Mouse (Mus musculus) thymus, postnatal 0 days (tissue): ENCODE measurements at regions not wholly inside any gene's neighbourhood (a gene's known extent, or its start where the extent isn't known, plus 50 kb on each side); places are given as distances from the start of the nearest gene placed in this dataset.
A peak's percentile ranks its signal among the peaks of the same experiment; 100 is the strongest.

Experiments
- DNase-seq: peaks from one replicate; pipeline ENCODE4 v3.0.0-alpha.2; 2015; ENCODE audit warnings: low spot score

DNA sequence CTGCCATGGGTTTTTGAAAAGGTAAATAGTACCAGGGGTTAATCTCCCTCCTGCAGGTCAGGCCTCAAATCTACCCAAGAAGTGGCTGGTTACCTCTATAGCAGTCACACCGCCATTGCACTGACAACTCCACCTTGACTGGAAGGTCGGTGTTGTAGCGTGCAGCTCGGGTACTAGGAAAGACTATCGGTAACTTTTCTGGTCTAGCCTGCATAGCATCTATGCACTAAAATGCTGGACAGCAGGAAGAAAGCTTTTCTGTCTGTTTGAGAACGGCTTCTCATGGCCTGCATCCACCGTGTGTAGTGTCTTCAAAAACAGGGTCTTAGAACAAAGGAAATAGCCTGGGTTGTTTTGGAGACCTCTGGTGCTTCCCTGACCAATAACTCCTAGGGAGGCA is 88.8 kb downstream of the Bms1 start:
- DNase-seq, result no peak

DNA sequence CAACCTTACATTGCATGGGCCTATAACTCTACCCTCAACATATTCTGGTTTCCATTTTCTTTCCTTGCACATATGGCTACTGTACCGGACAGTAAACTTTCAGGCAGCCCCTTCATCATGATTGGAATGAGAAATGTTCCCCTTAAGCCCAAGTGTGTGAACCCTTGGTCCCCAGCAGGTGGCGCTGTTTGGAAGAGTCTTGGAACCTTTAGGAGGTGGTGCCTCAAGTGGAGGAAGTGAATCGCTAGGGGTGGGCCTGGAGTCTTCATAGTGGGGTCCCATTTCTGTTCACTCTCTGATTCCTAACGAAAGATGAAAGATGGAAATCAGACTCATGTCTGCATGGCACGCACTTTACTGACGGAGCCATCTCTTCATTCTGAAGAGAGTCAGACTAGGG is 91.8 kb downstream of the Bms1 start:
- peak; percentile 28 for DNase-seq

DNA sequence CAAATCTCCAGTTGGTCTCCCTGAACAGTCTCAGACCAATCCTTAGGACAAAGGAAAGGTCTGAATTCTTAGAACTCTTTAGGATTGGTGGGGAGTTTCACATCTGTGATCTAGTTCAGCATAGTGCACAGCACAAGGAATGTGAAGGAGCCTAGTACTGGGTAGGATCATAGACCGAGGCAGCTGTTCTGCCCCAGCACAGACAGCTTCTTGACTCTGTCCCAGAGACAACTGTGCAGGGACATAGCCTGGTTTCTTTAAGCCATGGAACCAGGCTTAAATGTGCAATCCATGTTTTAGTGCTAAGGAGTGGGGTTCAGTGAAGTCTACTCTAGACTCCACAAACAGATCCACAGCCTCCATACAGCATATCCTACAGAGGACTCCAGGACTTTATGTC is 93.6 kb downstream of the Bms1 start:
- DNase-seq, result no peak

DNA sequence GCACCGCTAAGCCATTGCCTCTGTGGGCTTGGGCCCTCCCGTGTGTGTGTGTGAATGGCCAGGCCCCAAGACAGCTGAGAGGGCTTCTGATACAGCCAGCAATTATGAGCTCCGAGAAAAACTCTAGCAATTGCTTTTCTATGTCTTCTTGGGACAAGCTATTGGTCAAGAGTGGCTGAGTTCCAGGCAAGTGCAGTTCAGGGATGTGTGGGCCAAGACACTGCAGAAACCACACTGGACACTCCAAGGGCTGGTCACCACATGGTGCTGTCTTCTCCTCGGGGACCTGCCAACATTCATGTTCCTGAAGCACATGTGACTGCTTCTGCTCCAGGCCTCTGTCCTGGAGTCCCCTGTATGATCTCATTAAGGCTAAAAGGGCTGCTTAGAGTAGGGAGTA is 94.7 kb downstream of the Bms1 start:
- no peak for DNase-seq

DNA sequence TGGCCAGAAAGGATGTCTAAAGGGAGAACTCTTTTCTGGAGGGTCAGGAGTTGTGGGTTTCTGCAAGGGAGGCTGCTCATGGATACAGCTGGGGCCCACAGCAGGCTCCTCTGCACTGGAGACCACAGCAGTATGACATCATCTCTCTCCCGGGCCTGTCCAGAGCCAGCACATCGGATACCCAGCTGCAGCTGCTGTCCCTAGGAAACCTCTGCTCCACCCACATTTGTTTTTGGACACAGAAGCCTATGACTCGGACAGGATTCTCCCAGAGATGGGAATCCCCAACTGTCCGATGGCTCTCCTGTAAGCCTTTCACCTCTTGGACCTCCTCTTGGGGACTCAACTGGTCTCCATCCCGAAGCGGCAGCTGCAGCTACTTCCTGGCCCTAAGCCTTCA is 96.2 kb downstream of the Bms1 start:
- DNase-seq, result no peak

DNA sequence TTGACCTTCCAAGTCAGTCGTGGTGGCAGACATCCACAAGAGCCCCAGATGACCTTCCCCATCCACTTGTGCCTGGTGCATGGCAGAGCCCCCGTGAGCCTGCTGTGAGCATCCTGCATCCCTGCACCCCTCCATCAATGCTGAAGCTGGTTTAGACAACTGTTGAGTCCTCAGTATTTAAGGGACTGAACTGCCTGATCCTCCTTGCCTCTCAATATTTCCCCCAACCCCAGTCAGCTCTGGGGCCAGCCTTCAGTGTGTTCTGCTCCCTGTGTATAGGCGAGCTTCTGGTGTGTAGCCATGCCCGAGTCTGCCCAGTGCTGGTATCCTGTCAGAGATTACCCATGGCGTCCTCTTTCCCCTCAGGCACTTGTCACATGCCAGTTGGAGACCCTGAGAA is 96.6 kb downstream of the Bms1 start:
- no peak for DNase-seq

DNA sequence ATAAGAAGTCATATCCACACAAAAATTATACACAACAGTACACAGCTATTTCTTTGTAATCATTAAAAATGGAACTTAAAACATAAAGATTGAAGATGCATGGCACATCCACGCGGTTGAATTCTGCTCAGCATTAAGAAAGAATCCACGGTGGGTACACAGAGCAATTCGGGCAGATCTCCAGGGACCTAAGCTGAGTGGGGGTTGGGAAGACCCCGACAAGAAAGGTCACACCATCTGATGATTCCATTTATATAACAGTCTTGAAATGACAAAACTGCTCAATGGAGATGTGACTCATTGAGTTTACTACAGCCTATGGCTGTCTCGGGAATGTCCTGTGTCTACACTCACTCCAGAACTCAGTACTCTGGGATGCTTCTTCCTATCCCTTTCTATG is 97.2 kb downstream of the Bms1 start:
- no peak for DNase-seq

DNA sequence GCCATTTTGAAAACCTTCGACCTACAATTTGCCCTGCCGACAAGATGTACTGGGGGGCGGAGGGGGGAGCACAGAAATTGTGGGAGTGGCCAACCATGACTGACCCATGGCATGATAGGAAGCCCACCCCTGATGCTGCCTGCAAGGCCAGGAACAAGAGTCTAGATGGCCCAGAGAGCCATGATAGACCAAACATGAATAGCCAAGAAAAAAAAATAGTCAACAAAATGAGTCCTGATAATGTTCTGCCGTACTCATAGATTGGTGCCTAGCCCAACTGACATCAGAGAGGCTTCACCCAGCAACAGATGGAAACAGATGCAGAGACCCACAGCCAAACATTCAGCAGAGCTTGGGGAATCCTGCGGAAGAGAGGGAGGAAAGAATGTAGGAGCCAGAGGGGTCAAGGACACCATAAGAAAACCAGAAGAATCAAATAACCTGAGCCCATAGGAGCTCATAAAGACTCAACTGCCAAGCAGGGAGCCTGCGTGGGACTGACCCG is 99.2 kb downstream of the Bms1 start:
- no peak for DNase-seq

DNA sequence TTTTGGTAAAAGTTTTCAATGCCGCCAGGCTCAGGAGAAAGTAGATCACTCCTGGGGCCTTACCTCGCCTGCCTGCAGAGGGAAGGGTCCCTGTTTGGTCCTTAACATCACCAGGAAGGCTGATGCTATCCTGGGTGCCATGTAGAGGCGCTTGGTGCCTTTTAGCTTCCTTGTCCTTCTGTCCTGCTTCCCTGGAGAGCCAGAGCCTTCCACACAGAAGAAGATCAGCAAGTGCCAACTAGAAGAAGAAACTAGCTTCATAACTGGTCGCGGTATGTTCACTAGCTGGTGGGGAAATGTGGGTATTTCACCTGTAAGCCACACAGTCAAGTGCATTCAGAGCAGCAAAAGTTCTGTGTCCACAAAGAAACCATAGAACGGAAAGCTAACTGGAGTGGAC is 103.4 kb downstream of the Bms1 start:
- no peak for DNase-seq

DNA sequence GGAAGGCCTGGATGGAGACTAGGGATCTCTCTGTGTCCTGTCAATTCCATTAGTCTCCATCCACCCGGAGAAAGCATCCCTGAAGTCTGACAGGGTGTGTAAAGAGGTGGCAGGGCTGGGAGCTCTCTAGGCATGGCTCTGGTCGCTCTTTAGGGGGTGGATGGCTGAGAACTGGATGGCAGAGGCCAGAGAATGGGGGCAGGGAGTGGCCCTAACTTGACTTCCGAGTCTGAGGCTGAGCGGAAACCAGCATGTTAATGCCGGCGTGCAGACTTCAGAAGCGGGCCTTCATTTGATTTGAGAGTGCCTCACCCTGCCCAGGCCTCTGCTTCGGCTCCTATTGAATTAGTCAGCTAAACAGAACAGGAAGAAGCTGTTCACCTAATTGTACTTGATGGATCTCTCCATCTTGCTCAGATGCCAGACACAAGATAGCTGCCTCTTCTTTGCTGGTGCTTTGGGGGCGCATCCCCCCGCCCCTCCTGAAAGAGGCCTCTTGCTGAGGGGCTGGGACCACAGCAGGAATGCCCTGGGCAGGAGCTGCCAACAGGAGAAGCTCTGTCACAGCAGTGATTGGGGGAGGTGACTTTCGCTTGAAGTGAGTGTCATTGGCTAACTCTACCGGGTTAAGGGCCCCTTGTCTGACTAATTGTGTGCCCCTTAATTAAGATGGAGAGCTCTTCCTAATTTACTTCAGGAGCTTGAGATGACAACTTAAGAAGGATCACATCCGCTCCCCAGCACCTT is 104.2 kb downstream of the Bms1 start:
- DNase-seq, result no peak

DNA sequence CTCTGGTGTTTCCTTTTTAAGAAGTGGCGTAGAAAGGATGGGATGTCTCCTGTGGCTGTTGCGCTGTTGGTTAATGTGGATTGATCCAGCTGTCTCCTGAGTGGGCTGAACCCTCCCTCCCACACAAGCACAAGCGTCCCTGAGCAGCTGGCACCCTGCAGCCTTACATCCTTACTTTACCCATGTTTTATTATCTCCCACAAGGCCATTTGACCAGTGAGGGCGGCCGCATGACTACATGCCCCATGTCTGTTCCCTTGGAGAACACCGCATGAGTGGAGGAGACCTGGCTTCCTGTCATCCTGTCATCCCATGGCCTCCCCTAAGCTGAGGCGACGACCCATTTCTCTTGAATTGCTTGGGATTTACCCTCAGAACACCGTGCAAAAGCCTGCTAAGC is 108.2 kb downstream of the Bms1 start:
- DNase-seq, result no peak

DNA sequence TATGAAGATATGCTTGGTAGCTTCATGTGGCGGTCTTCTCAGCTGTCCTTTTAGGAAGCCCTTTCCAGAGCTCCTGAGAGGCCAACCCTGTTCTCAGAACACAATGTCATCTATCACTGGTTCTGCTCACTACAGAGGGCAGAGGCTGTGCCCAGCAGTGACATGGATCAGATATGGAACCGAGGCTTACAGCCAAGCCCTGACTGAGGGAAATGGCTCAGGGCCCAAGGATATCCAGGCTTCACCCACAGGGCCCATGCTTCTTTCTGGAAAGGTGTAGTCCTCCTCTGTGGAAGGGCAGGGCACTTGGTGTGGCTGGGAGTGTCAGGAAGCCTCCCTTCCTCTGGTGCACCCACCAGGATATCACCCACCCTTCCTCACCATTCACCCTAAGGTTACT is 109.4 kb downstream of the Bms1 start:
- no peak for DNase-seq

DNA sequence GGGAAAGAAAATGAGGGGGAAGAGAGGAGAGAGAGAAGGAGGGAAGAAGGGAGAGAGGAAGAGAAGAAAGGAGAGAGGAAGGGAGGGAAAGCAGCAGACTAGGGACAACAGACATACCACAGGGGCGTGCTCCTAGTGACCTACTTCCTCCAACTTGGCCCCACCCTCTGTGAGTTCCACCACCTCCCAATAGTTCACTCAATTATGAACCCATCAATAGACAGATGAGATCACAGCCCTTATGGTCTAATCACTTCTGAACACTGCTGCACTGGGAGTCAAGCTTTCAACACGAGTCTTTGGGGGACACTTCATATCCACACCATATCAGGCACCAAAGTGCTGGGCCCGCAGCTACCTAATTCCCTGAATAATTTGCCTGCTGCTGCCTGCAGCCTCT is 110.7 kb downstream of the Bms1 start:
- no peak for DNase-seq

DNA sequence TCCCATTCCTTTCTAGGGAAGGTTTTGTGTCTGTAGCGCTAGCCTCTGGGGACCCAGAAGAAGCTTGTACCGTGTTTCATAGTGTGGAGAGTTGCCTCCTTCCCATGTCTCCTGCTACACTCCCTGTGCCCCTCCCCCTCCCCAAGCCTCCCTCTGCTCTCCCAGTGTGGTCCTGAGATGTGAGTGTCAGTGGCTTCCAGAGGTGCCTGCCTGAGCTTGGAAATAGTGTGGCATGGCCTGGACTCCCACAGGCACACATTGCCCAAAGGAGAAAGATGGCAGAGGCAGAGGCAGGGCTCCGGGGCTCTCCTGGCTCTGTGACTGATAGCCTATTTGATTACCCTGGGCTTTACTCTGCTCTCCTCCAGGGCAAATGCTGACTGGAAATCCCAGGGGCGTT is 110.0 kb upstream of the Ret start:
- DNase-seq, result no peak

DNA sequence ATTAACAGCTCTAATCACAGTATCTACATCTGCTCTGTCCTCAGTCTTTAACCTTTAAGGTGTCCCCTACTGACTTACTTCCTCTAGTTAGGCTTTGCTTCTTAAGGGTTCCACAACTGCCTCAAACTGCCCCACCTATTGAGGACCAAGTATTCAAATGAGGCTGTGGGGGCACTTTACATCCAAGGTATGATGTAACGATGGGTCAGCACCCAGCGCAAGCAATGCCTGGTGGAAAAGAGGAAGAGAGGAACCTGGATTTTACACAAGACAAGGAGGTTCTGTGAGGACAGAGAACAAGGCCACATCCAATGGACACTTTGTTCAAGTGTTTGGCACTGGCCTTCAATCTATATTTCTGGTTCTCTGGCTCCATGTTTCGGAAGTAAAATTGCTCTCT is 107.7 kb upstream of the Ret start:
- DNase-seq, result no peak

DNA sequence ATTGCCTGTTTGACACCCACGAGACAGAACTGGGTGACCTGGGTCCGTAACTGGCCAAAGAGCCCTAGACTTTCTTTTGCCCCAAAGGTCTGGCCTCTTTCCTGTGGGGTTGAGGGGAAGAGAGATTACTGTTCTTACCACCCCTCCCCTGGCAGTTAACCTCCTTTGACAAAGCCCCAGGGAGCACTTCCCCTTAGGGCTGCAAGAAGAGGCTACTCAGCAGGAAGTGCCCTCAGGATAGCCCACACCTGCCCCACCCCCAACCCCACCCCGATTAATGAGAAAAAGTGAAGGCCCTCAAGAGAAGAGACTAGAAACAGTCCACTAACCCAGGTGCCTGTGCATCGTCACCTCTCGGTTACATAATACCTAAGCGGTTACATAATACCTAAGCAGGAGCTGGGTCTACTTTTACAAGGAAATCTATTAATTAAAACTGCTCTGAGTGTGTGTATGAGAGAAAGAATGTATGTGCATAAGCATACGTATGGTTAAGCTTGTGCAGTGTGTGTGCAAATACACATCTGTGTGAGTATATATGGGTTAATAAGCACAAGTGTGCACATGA is 105.3 kb upstream of the Ret start:
- no peak for DNase-seq

DNA sequence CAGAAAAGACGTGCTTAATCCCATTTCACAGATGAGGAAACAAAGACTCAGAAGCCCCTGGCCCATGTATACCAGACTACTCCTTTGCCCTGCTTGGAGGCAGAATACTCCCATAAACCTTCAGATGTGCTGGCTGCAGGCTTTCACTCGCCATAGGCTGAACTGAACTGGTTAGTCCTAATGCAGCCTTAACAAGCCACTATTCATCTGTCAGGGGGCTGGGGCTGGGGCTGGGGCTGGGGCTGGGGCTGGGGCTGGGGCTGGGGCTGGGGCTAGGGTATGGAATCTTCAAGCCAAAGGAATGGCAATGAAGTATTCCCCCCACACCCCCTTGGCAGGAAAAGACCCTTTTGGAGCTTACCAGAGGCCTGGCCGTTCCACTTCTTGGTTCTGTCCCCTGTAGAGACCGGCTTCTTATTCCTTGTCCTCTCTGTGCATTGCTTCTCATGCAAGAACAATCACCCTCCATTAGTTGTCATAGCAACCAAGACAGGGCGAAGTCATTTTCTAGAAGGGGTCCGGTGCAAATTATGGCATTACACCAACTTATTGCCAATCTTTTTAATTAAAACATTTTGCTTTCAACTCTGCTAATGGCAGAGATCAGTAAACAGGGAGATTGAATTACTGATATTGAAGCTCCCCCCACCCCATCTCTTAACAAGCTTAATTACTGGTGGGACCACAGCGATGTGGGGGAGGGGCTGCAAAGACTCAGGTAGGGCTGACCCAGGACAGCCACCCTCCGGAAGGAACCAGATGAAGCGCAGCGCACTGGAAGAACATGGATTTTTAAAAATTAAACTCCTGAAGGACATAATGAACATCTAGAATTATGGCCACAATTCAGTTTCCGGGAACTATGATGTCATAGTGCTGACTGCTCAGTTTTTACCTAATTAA is 104.6 kb upstream of the Ret start:
- no peak for DNase-seq

DNA sequence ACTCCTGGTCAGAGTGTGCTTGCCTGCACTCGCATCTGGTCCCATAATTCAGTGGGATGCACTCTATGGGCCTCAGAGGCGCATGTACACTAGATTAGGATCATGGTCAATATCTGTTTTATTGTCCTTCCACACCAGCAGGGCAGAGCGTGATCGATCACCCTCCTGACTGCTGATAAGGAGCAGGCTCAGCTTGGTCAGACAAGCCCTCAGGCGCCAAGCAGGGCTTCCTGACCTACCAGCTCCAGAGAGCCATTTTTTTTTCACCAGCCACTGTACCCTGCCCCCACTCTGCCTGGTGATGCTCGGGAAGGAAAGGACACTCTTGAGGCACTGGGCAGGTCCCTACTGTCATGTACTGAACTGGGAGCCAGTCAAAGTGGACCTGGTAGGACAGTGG is 103.3 kb upstream of the Ret start:
- DNase-seq, result no peak

DNA sequence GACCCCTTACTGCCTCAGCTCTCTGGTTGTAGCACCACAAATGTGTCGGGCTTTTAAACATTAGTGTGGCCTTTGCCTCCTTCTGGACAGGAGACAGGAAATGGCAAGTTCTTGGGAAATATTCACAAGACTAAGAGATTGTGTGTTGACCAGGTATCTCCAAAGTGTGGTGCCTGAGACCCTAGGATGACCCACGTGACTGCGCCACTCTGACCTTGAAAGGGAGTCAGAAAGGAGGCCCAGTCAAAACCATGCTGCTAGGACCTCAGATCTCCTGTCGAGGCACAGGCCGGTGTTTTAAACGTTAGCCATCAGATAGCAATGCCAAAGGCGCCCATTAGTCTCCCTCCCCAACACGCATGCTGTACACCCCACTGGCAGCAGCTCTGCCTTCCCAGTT is 100.1 kb upstream of the Ret start:
- no peak for DNase-seq

DNA sequence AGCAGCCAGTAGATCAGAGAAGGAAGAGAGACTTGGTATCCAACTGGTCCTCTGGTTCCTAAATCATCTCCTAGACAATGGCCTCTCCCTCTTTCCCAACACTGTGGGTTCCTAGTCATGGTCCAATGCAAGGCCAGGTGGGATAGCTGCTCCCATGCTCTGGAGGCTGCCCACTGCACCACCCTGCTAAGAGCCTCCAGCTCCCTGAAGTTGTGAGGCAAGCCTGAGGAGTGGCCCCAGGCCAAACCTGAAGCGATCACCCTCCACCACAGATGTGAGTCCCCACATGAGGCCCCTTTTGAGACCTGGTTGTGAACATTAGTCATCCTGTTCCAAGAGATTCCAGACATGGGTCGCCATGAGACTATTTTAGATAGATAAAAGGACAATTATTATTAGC is 96.5 kb upstream of the Ret start:
- no peak for DNase-seq

DNA sequence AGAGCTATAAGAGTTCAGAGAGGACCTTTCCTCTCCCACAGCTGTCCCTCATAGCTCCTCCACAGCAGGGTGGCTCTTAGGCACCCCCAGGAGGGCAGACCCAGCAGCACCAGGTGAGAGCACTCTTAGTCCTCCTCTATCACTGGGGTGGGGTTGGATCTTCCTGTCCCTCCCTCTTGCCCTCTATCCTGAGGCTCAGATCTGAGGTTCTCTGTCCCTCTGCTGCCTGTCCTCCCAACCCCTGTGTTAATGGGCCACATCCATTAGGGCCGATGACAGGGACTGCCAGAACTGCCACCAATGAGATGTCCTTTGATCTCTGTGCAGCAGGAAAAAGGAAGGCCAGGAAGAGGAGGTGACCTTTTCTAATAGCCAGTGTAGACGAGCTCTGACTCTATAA is 95.4 kb upstream of the Ret start:
- no peak for DNase-seq

DNA sequence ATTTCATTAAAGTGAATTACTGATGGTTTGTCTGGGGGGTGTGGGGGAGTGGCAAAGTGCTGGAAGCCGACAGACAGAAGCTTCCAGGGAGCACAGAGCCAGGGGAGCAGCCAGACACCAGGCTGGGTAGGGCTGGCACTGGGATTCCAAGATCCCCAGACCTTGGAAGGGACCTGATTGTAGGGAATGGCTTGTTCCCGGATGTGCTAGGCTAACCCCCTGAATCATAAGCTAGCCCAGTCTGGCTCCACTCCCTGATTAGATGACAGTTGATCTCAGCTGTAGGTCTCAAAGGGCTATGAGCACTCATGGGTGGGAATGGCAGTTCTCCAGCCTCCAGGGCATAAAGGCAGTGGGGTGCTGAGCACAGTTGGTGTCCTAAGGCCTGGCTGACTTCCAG is 94.8 kb upstream of the Ret start:
- no peak for DNase-seq

DNA sequence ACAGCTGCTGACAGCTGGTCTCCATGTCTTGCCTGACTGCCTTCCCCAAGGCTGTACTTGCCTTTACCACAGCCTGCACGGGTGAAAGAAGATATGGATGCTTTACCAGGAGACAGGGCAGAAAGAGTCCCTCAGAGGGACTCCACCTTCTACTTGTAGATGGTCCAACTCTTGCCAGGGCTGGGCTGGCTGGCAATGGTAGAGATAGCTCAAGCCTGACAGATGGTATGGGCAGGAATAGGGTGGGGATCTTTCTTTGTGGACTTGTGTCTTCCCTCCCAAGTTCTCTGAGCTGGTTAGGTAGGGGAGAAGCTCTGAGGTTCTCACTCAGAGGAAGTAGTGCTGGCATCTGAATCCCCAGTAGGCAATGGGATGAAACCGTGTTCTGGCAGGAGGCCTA is 93.9 kb upstream of the Ret start:
- no peak for DNase-seq
